Mouse (Mus musculus): Measurements from ENCODE around the gene Cybrd1. TPM values are rescaled to one million over a fixed set of nuclear protein-coding genes. Genes with fewer than 3 reads are reported as not detected.

Cybrd1 gene
- polyA plus RNA-seq (2015; fragmentation: Nextera tagmentation; extraction: Ambion mirVana): 1.0 and 1.5 TPM in 2 replicates

GRCm38 (mm10) chr2:71117797-71118708 lies at the start of gene Cybrd1:
TSS of gene Cybrd1 (plus strand) at chr2:71117923.
- H3K27ac ChIP-seq (replicated peaks): no peak within 1 kb of the TSS
- WGBS: 4% methylated on average over 60 of the region's 60 CpGs
- peak within 1 kb of the TSS; percentile 47 for H3K4me3 ChIP-seq
- H3K27me3 ChIP-seq: 0 out of 2 replicates have a peak, but pooled peaks cover 11% of the 10 kb centered on the region
- H3K4me1 ChIP-seq: peaks cover 30% of the 10 kb centered on the region
- peak within 1 kb of the TSS; percentile 91 for H3K4me2 ChIP-seq (replicated peaks)
- peak; percentile 46; the same call in 1 of the 2 replicates for ATAC-seq (replicated peaks)
- H3K9ac ChIP-seq (replicated peaks): peak within 1 kb of the TSS; percentile 49
- no peaks in the 10 kb centered on the region for H3K9me3 ChIP-seq
- H3K36me3 ChIP-seq: no peaks in the 10 kb centered on the region

DNA sequence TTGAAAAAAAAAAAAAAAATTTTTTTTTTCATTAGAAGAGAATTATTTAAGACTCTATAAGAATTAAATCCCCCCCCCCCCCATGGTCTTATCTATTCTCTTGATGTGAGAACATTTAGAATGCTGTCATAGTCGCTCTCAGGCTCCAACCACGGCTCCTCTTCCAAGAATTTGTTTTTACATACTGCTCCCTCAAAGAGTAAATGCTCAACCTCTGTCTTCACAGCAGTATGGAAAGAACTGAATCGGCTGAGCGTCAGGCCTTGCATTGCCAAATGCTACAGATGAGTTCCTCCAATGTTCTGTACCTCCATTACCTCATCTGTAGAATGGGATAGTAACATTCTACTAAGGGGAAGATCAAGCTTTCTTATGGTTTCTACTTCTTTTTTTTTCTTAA lies 46.1 kb upstream of the Cybrd1 start:
- H3K4me1 ChIP-seq: no peaks in the 10 kb centered on the region
- no peak overlapping the region for H3K27ac ChIP-seq (replicated peaks)
- H3K4me2 ChIP-seq (replicated peaks): no peak overlapping the region
- WGBS: 96% methylated on average over 4 of the region's 4 CpGs
- H3K27me3 ChIP-seq: no peaks in the 10 kb centered on the region
- no peak for ATAC-seq (replicated peaks)
- H3K36me3 ChIP-seq: peaks cover 4% of the 10 kb centered on the region; the same call in 1 of the 2 replicates
- no peaks in the 10 kb centered on the region for H3K9me3 ChIP-seq
- H3K9ac ChIP-seq (replicated peaks): no peak overlapping the region
- H3K4me3 ChIP-seq: no peak overlapping the region

DNA sequence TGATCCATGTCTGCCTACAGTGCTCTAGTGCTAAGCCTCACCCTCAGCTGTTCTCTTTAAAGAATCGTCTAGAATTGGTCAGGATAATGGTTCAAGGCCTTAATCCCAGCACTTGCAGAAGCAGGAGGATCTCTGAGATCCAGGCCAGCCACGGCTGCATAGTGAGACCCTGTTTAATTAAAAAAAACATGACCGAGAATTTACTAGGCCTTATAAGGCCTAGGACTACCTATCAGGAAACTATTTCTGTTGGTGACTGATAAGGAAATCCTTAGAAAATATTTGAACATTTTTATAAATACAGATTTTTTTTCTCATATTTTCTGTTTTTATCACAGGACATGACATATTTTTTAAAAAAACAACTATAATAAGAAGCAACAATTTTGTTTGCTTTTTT lies 44.4 kb upstream of the Cybrd1 start:
- WGBS: 87% methylated on average over 3 of the region's 3 CpGs
- peaks cover 8% of the 10 kb centered on the region; the same call in 1 of the 2 replicates for H3K36me3 ChIP-seq
- H3K27ac ChIP-seq (replicated peaks): no peak overlapping the region
- H3K9ac ChIP-seq (replicated peaks): no peak overlapping the region
- H3K9me3 ChIP-seq: no peaks in the 10 kb centered on the region
- H3K27me3 ChIP-seq: no peaks in the 10 kb centered on the region
- ATAC-seq (replicated peaks): no peak
- no peaks in the 10 kb centered on the region for H3K4me1 ChIP-seq
- H3K4me3 ChIP-seq: no peak overlapping the region
- H3K4me2 ChIP-seq (replicated peaks): no peak overlapping the region

DNA sequence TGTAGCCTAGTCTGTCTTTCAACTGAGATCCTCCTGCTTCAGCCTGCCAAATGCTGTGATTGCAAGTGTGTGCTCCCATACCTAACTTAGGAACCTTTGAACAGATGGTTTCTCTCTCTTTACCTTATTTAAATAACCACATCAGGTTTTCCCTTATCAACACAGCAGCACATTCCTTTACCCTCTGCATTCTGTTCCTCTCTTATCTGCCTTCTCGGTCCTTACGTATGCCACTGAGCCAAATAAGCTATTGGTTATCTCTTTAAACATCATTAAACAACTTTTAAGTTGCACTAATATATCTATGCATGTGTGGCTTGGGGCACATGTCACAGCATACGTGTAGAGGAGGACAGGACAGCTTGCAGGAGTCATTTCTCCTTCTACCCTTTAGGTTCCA lies 43.9 kb upstream of the Cybrd1 start:
- Histone ChIP-seq H3K4me3 (no peak overlapping the region), H3K4me2 (replicated peaks) (no peak overlapping the region), H3K36me3 (peaks cover 8% of the 10 kb centered on the region; the same call in 1 of the 2 replicates), H3K9me3 (no peaks in the 10 kb centered on the region), H3K4me1 (no peaks in the 10 kb centered on the region), H3K9ac (replicated peaks) (no peak overlapping the region), H3K27me3 (no peaks in the 10 kb centered on the region), H3K27ac (replicated peaks) (no peak overlapping the region)
- ATAC-seq (replicated peaks): no peak
- 93% methylated on average over 3 of the region's 3 CpGs for WGBS

GRCm38 (mm10) chr2:71082416-71082815 lies 35.3 kb upstream of the Cybrd1 start:
- H3K9ac ChIP-seq (replicated peaks): no peak overlapping the region
- H3K36me3 ChIP-seq: peaks cover 36% of the 10 kb centered on the region
- no peak overlapping the region for H3K4me3 ChIP-seq
- H3K27ac ChIP-seq (replicated peaks): no peak overlapping the region
- H3K4me1 ChIP-seq: no peaks in the 10 kb centered on the region
- 89% methylated on average over 7 of the region's 7 CpGs for WGBS
- H3K4me2 ChIP-seq (replicated peaks): no peak overlapping the region
- H3K27me3 ChIP-seq: no peaks in the 10 kb centered on the region
- no peaks in the 10 kb centered on the region for H3K9me3 ChIP-seq
- no peak for ATAC-seq (replicated peaks)

DNA sequence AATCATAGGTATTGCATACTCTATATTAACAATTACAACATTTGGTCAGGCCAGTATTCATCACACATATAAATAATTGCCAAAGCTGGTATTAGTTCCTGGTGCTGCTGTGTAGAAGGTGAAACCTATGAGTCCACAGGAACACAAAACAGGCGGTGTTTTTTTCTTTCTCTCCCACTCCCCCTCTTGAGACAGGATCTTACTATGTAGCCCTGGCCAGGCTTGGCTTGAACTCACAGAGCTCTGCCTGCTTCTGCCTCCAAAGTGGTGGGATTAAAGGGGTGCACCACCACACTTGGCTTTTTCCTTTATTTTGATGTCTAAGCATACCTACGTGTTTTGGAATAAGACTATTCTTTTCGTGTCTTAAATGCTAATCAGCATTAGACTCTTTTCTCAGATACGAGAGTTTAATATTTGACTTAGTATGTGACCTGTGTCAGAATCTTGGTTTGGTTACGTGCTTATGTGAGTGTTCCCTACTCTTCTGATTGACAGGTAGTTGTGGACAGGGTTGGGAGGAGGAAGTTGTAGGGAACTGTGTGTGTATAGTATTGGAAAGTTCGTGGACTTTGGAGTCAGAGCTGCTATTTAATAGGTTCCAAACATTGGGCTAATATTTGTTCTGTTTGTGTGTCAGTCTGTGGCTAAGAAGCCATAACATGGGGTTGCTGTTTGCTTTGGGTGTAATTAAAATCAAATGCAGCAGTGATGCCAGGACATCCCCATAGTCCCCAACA lies 34.1 kb upstream of the Cybrd1 start:
- ATAC-seq (replicated peaks): no peak
- H3K9me3 ChIP-seq: no peaks in the 10 kb centered on the region
- H3K27me3 ChIP-seq: no peaks in the 10 kb centered on the region
- no peaks in the 10 kb centered on the region for H3K4me1 ChIP-seq
- 92% methylated on average over 6 of the region's 6 CpGs for WGBS
- no peak overlapping the region for H3K27ac ChIP-seq (replicated peaks)
- no peak overlapping the region for H3K9ac ChIP-seq (replicated peaks)
- H3K4me2 ChIP-seq (replicated peaks): no peak overlapping the region
- no peak overlapping the region for H3K4me3 ChIP-seq
- peaks cover 44% of the 10 kb centered on the region for H3K36me3 ChIP-seq

GRCm38 (mm10) chr2:71089766-71090165 lies 28.0 kb upstream of the Cybrd1 start:
- H3K27me3 ChIP-seq: no peaks in the 10 kb centered on the region
- H3K4me1 ChIP-seq: no peaks in the 10 kb centered on the region
- no peaks in the 10 kb centered on the region for H3K9me3 ChIP-seq
- H3K9ac ChIP-seq (replicated peaks): no peak overlapping the region
- peaks cover 35% of the 10 kb centered on the region for H3K36me3 ChIP-seq
- H3K27ac ChIP-seq (replicated peaks): no peak overlapping the region
- H3K4me3 ChIP-seq: no peak overlapping the region
- 92% methylated on average over 3 of the region's 3 CpGs for WGBS
- H3K4me2 ChIP-seq (replicated peaks): no peak overlapping the region
- no peak for ATAC-seq (replicated peaks)

- no peak overlapping the region for H3K4me2 ChIP-seq (replicated peaks)
- no peak for ATAC-seq (replicated peaks)
- no peak overlapping the region for H3K27ac ChIP-seq (replicated peaks)
- H3K9me3 ChIP-seq: no peaks in the 10 kb centered on the region
- H3K36me3 ChIP-seq: peaks cover 35% of the 10 kb centered on the region
- no peak overlapping the region for H3K4me3 ChIP-seq
- no peak overlapping the region for H3K9ac ChIP-seq (replicated peaks)
- H3K4me1 ChIP-seq: no peaks in the 10 kb centered on the region
- no peaks in the 10 kb centered on the region for H3K27me3 ChIP-seq
- WGBS: 86% methylated on average over 4 of the region's 4 CpGs
Measured at GRCm38 (mm10) chr2:71090660-71091445, 26.9 kb upstream of the Cybrd1 start.

GRCm38 (mm10) chr2:71096170-71096569 lies 21.6 kb upstream of the Cybrd1 start:
- H3K9me3 ChIP-seq: no peaks in the 10 kb centered on the region
- H3K4me2 ChIP-seq (replicated peaks): no peak overlapping the region
- no peak overlapping the region for H3K9ac ChIP-seq (replicated peaks)
- H3K4me3 ChIP-seq: no peak overlapping the region
- no peaks in the 10 kb centered on the region for H3K27me3 ChIP-seq
- H3K36me3 ChIP-seq: no peaks in the 10 kb centered on the region; the same call in none of the 2 replicates
- H3K4me1 ChIP-seq: no peaks in the 10 kb centered on the region
- no peak overlapping the region for H3K27ac ChIP-seq (replicated peaks)
- 85% methylated on average over 7 of the region's 7 CpGs for WGBS
- ATAC-seq (replicated peaks): no peak

GRCm38 (mm10) chr2:71102621-71103291 lies 15.0 kb upstream of the Cybrd1 start:
- Histone ChIP-seq H3K4me2 (replicated peaks) (no peak overlapping the region), H3K4me1 (no peaks in the 10 kb centered on the region), H3K9ac (replicated peaks) (no peak overlapping the region), H3K27ac (replicated peaks) (no peak overlapping the region), H3K27me3 (no peaks in the 10 kb centered on the region), H3K36me3 (no peaks in the 10 kb centered on the region), H3K4me3 (no peak overlapping the region), H3K9me3 (no peaks in the 10 kb centered on the region)
- WGBS: 83% methylated on average over 10 of the region's 10 CpGs
- ATAC-seq (replicated peaks): no peak

DNA sequence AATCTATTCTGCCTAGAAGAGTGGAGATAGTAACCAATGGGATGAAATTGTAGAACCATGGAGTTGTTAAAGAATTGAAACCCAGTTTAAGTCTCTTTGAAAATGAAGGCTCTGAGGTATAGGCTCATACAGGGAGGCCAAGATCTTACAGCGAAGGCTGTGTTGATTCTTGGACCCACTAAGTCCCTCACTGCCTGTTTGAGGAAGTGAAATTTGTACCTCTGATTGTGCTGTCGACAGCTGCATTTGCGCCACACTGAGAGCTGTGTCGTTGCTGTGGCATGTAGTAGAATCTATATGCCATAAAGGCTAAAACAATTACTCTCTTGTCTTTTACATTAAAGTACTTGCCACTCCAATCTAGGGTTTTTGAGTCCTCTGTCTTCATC lies 14.4 kb upstream of the Cybrd1 start:
- no peaks in the 10 kb centered on the region for H3K27me3 ChIP-seq
- WGBS: 91% methylated on average over 4 of the region's 4 CpGs
- no peaks in the 10 kb centered on the region for H3K4me1 ChIP-seq
- no peaks in the 10 kb centered on the region for H3K36me3 ChIP-seq
- no peak overlapping the region for H3K4me3 ChIP-seq
- ATAC-seq (replicated peaks): no peak
- H3K4me2 ChIP-seq (replicated peaks): no peak overlapping the region
- no peaks in the 10 kb centered on the region for H3K9me3 ChIP-seq
- no peak overlapping the region for H3K9ac ChIP-seq (replicated peaks)
- no peak overlapping the region for H3K27ac ChIP-seq (replicated peaks)

Measured in forebrain, embryonic 15.5 days (tissue).